Mouse (Mus musculus) macrophage (primary cell): ENCODE measurements around the gene Rai1. TPM values are rescaled to one million over a fixed set of nuclear protein-coding genes. Genes with fewer than 3 reads are reported as not detected.

Experiments used
- H3K27ac ChIP-seq: fragments of 350-480 bp; formaldehyde crosslinking; 2 replicates; pipeline ENCODE4 v1.9.0; 2021
- H3K36me3 ChIP-seq: fragments of 350-480 bp; formaldehyde crosslinking; 2 replicates; pipeline ENCODE4 v1.9.0; 2021; ENCODE audit errors: inconsistent target
- H3K4me3 ChIP-seq: fragments of 350-480 bp; formaldehyde crosslinking; 2 replicates; pipeline ENCODE4 v1.9.0; 2021; ENCODE audit errors: inconsistent target
- H3K79me2 ChIP-seq: fragments of 350-480 bp; formaldehyde crosslinking; 2 replicates; pipeline ENCODE4 v1.9.0; 2021; ENCODE audit errors: inconsistent target
- WGBS: methylation state at CpG from one replicate; pipeline ENCODE4 v1.1.7; 2026; ENCODE audit warnings: inconsistent platforms; ENCODE audit not compliant: missing documents; 5-methylcytosine and 5-hydroxymethylcytosine counted together
- polyA plus RNA-seq: library from polyadenylated mRNA; stranded (reverse); fragments of 250-400 nt; gene quantifications from 3 replicates; pipeline ENCODE4 v1.2.4, GENCODE M21; 2018; ENCODE audit warnings: inconsistent platforms

Rai1 gene
- polyA plus RNA-seq, 1 experiment from 2014 or later: 10.5 TPM

- no peak overlapping the region for H3K27ac ChIP-seq
- no peaks in the 10 kb centered on the region for H3K79me2 ChIP-seq
- H3K36me3 ChIP-seq: no peaks in the 10 kb centered on the region
- H3K4me3 ChIP-seq: no peak overlapping the region
- WGBS: 33% methylated on average over 1 of the region's 2 CpGs
Measured at GRCm38 (mm10) chr11:60084589-60084988, 20.2 kb upstream of the Rai1 start.

DNA sequence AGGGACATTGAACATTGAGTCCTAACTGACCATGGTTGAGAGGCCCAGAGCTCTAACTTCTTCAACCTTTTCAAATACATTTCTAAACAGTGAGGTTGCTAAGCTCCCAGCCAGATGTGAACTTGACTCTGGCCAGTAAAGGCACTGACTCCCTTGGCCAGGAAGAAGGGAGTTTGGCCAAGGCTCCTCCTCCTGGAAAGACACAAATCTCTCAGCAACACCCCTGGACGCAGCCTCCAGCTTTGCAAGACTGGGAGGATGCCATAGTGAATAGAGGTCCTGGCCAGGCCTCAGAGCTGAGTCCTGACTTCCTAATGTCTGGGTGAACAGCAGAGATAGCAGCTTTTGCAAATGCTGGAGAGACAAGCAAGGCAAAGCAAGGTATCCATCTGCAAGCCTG is 18.1 kb upstream of the Rai1 start:
- Histone ChIP-seq H3K4me3 (no peak overlapping the region), H3K36me3 (no peaks in the 10 kb centered on the region), H3K27ac (no peak overlapping the region), H3K79me2 (no peaks in the 10 kb centered on the region)
- WGBS: 91% methylated on average over 1 of the region's 1 CpGs

DNA sequence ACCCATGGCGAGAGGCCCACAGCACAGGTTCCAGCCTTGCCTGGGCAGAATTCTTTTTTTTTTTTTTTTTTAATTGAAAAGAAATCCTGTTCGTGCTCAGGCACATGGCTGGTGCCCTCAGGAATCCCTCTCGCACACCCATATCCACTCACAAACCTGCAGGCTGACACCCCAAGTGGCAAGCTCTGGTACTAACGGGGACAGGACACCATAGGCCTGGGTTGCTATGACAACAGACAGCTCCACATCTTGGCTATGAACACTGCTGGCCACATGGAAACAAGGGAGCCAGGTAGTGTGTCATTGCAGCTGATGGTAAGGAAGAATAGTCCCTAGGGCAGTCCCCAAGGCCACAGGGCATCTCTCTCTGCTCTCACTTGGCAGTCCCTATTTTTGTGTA is 15.9 kb upstream of the Rai1 start:
- Histone ChIP-seq H3K27ac (no peak overlapping the region), H3K36me3 (no peaks in the 10 kb centered on the region), H3K79me2 (no peaks in the 10 kb centered on the region), H3K4me3 (no peak overlapping the region)
- 85% methylated on average over 4 of the region's 4 CpGs for WGBS

GRCm38 (mm10) chr11:60090696-60091421 is 14.0 kb upstream of the Rai1 start:
- no peak overlapping the region for H3K4me3 ChIP-seq
- 3% methylated on average over 5 of the region's 5 CpGs for WGBS
- H3K36me3 ChIP-seq: no peaks in the 10 kb centered on the region
- no peak overlapping the region for H3K27ac ChIP-seq
- H3K79me2 ChIP-seq: no peaks in the 10 kb centered on the region

DNA sequence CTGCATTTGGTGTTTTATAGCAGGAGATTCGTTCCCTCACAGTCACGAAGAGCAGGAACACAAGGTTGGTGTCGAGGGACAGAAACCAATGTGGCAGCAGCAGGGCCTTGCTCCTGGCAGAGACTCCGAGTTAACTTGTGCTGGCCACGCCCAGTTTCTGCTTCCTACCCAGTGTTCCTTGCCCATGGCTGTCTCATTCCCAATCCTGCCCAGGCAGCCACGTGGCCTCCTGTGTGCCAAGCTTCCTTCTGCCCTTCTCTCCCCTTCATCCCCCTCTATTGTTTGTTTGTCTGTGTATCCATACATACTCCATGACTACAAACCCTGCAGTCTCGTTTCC is 13.4 kb upstream of the Rai1 start:
- 44% methylated on average over 7 of the region's 7 CpGs for WGBS
- Histone ChIP-seq H3K27ac (no peak overlapping the region), H3K4me3 (no peak overlapping the region), H3K79me2 (no peaks in the 10 kb centered on the region), H3K36me3 (no peaks in the 10 kb centered on the region)

DNA sequence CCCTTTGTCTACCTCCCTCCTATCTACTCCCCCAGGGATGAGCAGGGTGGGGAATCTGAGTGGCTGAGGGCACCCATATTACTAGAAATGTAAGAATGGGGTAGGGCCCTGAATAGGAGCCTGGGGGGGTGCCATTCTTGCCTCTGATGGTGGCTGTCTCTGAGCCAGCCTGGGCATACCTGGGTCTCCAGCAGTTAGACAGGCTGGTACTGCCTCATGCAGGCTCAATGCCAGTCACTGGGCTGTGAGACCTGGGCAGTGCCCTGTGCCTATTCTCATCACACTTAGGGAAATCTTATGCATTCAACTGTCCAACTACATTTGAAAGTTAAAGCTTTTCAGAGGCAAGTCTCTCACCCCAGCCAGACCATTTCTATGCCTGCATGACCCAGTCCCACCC is 11.6 kb upstream of the Rai1 start:
- no peak overlapping the region for H3K27ac ChIP-seq
- no peaks in the 10 kb centered on the region for H3K79me2 ChIP-seq
- H3K36me3 ChIP-seq: no peaks in the 10 kb centered on the region
- no peak overlapping the region for H3K4me3 ChIP-seq

- Histone ChIP-seq H3K79me2 (no peaks in the 10 kb centered on the region), H3K36me3 (no peaks in the 10 kb centered on the region), H3K4me3 (no peak overlapping the region), H3K27ac (no peak overlapping the region)
- WGBS: 97% methylated on average over 7 of the region's 7 CpGs
Measured at GRCm38 (mm10) chr11:60093984-60094587, 10.7 kb upstream of the Rai1 start.

GRCm38 (mm10) chr11:60094909-60095810 is 9.7 kb upstream of the Rai1 start:
- no peaks in the 10 kb centered on the region for H3K79me2 ChIP-seq
- no peak overlapping the region for H3K4me3 ChIP-seq
- WGBS: 75% methylated on average over 9 of the region's 9 CpGs

GRCm38 (mm10) chr11:60099555-60100186 is 5.1 kb upstream of the Rai1 start:
- Histone ChIP-seq H3K36me3 (no peaks in the 10 kb centered on the region), H3K4me3 (no peak overlapping the region), H3K79me2 (no peaks in the 10 kb centered on the region), H3K27ac (no peak overlapping the region)
- 30% methylated on average over 8 of the region's 8 CpGs for WGBS

More at GRCm38 (mm10) chr11:60094909-60095810, 9.7 kb upstream of the Rai1 start:
- no peak overlapping the region for H3K27ac ChIP-seq
- no peaks in the 10 kb centered on the region for H3K36me3 ChIP-seq

DNA sequence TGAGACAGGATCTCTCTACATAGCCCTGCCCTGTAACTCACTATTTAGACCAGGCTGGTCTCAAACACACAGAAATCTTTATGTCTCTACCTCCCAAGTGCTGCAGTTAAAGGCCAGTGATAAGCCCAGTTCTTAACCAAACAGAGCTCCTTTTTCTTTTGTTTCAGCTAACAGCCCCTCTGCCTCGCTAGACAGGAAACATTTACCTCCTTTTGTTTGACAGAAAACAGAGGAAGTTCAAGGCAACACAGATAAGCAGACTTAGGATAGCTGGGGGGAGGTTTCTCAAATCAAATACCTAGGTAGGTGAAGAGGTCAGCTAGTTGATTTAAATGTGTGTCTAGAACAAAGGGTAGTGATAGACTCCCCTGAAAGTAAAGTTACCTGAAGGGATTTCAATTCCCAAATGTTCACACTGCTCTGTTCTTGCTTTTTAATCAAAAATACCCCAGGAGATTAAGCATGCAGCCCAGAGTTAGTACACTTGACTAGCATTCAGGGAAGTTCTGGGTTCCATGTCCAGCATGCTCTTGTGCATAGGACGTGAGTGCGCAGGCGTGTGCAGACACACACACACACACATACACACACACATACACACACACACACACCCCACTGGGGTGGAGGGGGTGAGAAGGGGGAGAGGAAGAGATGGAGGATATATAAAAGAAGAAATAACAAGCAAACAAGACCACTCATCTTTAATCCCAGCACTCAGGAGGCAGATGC is 3.8 kb upstream of the Rai1 start:
- no peak overlapping the region for H3K4me3 ChIP-seq
- H3K36me3 ChIP-seq: no peaks in the 10 kb centered on the region
- WGBS: 39% methylated on average over 2 of the region's 4 CpGs
- no peak overlapping the region for H3K27ac ChIP-seq
- no peaks in the 10 kb centered on the region for H3K79me2 ChIP-seq

DNA sequence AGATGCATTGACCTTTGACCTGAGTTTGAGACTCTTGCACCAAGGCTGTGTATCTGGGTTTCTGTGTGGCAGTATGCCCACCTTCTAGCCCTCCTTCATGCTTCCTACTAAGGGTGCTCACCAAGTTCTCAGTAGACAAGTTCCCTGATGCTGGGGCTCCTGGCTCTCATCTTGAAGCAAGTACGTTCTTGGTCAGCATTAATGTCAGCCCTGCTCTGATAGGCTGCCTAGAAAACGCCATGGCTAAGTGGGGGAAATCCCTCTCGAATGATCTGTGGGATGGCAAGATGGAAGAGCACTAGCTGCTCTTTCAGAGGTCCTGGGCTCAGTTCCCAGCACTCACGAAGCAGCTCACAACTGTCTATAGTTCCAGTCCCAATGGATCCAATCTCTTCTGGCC is 2.8 kb upstream of the Rai1 start:
- Histone ChIP-seq H3K4me3 (no peak overlapping the region), H3K79me2 (peaks cover 7% of the 10 kb centered on the region), H3K36me3 (no peaks in the 10 kb centered on the region), H3K27ac (no peak overlapping the region)
- WGBS: 84% methylated on average over 4 of the region's 4 CpGs

DNA sequence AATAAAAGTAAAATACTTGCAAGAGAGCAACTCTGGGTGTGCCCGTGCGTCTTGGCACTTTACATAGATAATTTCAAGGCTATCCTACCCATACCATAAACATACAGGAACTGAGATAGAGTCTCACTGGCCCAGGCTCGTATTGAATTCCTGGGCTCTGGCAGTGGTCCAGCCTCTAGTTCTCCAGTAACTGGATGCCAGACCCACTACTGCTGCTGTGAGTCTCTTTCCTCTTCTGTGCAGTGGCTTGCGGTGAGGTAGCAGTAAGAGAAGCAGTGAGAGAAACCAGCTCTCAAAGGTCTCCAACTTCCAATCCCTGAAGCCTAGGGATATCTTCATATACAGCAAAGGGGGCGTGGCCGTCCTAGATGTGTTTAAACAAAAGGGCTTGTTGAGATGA is 2.1 kb upstream of the Rai1 start:
- H3K79me2 ChIP-seq: peaks cover 14% of the 10 kb centered on the region
- no peaks in the 10 kb centered on the region for H3K36me3 ChIP-seq
- no peak overlapping the region for H3K27ac ChIP-seq
- no peak overlapping the region for H3K4me3 ChIP-seq
- WGBS: 43% methylated on average over 6 of the region's 6 CpGs

DNA sequence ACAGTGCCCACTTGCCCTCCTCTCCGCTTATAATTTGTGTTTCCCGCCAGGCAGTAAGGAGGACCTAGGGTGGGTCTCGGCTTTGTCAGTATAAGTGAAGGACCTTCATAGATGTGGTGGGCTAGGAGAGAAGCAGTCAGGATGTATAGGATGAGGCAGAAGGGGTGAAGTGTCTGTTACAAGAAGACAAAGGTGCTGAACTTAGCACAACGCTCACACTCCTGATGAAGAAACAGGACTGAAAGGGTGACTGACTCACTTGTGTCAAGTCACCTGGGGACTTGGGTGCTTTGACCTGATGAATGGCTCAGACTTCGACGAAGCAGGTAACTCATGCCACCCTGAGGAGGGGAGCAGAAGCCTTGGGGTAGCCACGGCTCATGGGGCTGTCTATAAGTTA is 1.2 kb upstream of the Rai1 start:
- no peak overlapping the region for H3K4me3 ChIP-seq
- H3K79me2 ChIP-seq: peaks cover 23% of the 10 kb centered on the region
- no peak overlapping the region for H3K27ac ChIP-seq
- no peaks in the 10 kb centered on the region for H3K36me3 ChIP-seq
- 91% methylated on average over 7 of the region's 7 CpGs for WGBS
